Mouse (Mus musculus) stomach, embryonic 14.5 days (tissue): ENCODE data around the gene Trabd2b. TPM values are rescaled to one million over a fixed set of nuclear protein-coding genes. Genes with fewer than 3 reads are reported as not detected.

Experiments used
- ATAC-seq: fragments of 200-750 bp; cut with Nextera tagmentation; 2 replicates; pipeline ENCODE4 v1.8.0; 2017; ENCODE audit warnings: low read depth, moderate TSS enrichment; ENCODE audit not compliant: insufficient number of reproducible peaks, insufficient read depth, low FRiP score
- H3K27ac ChIP-seq: fragments of 300-500 bp; sonication (generic); 2 replicates; pipeline ENCODE4 v1.5.1; 2014; ENCODE audit warnings: mild to moderate bottlenecking, low read length, moderate library complexity, mixed read lengths
- H3K27me3 ChIP-seq: fragments of 300-500 bp; sonication (generic); 2 replicates; pipeline ENCODE4 v1.6.1; 2014; ENCODE audit warnings: low read length, control low read depth, mixed read lengths; ENCODE audit not compliant: control insufficient read depth, insufficient read depth
- H3K36me3 ChIP-seq: fragments of 300-500 bp; sonication (generic); 2 replicates; pipeline ENCODE4 v1.6.1; 2014; ENCODE audit warnings: mild to moderate bottlenecking, control low read depth, low read length, moderate library complexity, mixed read lengths; ENCODE audit not compliant: control insufficient read depth, insufficient read depth
- H3K4me1 ChIP-seq: fragments of 300-500 bp; sonication (generic); 2 replicates; pipeline ENCODE4 v1.6.1; 2014; ENCODE audit warnings: low read length, control low read depth, mixed read lengths; ENCODE audit not compliant: control insufficient read depth, insufficient read depth
- H3K4me2 ChIP-seq: fragments of 300-500 bp; sonication (generic); replicated peaks from 2 replicates; pipeline ENCODE4 v1.6.1; 2014; ENCODE audit warnings: low read depth, low read length, control low read depth
- H3K4me3 ChIP-seq: fragments of 300-500 bp; sonication (generic); 2 replicates; pipeline ENCODE4 v1.5.1; 2014; ENCODE audit warnings: low read depth, low read length, control low read depth
- H3K9ac ChIP-seq: fragments of 300-500 bp; sonication (generic); replicated peaks from 2 replicates; pipeline ENCODE4 v1.6.1; 2014; ENCODE audit warnings: low read depth, mild to moderate bottlenecking, control low read depth, low read length, moderate library complexity, mixed read lengths
- H3K9me3 ChIP-seq: fragments of 300-500 bp; sonication (generic); 2 replicates; pipeline ENCODE4 v1.6.1; 2016; ENCODE audit warnings: low read depth, low read length, control low read depth; ENCODE audit not compliant: control insufficient read depth
- WGBS: fragments of 180-500 bp; shearing (Covaris S2); extraction: QIAGEN DNeasy Blood & Tissue Kit; methylation state at CpG from one replicate; pipeline ENCODE4 v1.1.7; 2014; 5-methylcytosine and 5-hydroxymethylcytosine counted together
- polyA plus RNA-seq: library from polyadenylated mRNA; unstranded; fragments of >200 nt; fragmentation: Nextera tagmentation; extraction: Ambion mirVana; gene quantifications from 2 replicates; pipeline ENCODE4 v1.2.1, GENCODE M21; 2014

Trabd2b gene
- polyA plus RNA-seq, 1 experiment from 2014 or later: 0.93 TPM

DNA sequence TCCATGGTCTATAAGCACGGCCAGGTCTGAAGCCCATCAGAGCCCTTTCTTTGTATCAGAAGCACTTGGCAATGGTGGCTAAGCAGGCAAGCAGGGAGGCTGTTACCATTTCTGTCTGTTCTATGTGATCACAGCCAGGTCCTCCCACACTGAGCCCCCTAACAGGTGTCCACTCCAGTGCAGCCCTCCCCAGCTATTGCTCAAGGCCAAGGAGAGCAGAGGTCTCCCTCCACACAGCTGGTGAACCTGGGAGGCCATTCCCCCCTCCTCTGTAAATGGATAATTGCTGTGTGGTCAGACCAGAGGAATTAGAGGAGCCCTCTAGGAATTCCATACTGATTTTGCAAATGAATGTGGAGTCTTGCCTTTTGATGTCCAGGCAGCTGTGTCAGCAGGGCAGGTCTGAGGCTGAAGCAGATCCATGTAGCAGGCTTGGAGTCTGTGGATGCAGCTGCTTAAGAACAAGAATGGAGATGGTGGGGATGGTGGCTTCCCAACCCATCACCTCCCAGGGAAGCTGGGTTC is 161.6 kb downstream of the Trabd2b start:
- Histone ChIP-seq H3K27me3 (no peaks in the 10 kb centered on the region), H3K4me2 (no peak overlapping the region), H3K9ac (no peak overlapping the region), H3K4me1 (no peaks in the 10 kb centered on the region), H3K9me3 (no peaks in the 10 kb centered on the region), H3K4me3 (no peak overlapping the region), H3K27ac (no peak overlapping the region), H3K36me3 (no peaks in the 10 kb centered on the region)
- no peak for ATAC-seq
- WGBS: 75% methylated on average over 1 of the region's 1 CpGs

DNA sequence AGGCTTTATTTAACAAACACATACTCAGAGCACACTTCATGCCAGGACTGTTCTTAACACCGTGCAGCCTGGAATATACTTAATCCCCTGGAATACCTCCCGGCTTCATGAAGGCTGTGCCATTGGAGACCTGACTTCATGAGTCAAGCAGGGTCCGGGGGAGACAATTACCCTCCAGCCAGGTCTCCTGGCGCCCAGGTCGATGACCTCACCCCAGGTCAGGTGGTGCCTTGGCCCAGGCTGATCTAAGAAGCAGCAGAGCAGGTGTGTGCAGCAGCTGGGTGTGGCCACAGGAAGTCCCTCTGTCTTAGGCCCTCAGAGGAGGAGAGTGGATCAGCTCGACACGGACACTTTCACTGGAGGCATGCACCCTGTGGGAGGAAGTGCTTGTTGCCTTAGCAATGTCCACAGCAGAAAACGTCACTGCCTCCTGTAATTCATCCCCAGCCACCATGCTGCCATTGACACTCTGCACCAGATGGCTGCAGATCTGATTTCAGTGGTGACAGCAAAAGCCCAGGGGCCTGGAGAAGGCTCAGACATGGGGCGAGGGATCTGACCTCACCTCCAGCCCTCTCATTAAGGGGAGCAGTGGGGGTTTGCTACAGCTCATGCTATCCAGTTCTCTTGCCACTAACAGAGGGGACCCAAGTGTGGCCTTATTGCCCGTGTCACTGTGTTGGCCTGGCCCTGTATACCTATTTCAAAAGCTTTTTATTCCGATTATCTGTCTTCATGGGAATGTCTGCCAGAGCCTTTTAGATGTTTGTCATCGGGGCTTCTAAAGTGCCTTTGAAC is 171.8 kb downstream of the Trabd2b start:
- WGBS: 38% methylated on average over 12 of the region's 12 CpGs
- H3K27ac ChIP-seq: no peak overlapping the region

DNA sequence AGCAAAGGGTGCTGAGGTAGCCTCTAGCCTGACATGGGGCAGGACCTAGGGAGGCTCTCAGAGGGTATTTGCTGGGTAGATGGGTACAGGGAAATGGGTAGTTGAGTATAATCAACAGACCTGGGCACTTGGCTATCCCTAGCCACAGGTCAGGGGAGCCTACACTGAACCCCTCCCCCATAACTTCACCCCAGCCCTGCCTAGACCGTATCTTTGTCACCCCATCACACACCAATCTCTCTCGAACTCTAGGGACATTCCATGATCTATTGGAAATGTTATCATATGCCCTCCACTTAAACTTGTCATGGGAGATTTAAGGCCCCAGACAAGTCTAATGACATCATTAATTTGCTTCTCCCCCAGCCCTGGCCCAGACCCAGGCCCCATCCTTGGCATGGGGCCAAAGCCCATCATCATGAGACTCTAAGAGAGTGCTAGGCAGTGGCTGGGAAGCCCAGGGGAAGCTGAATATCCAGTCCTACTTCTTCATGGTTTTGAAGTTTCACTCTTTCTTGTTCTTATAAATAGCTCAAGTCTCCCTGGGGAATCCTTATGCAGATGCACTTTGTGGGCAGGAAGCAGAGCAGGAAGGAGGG is 177.1 kb downstream of the Trabd2b start:
- H3K4me3 ChIP-seq: no peak overlapping the region
- H3K9me3 ChIP-seq: no peaks in the 10 kb centered on the region
- ATAC-seq: peak; percentile 19; the same call in 1 of the 2 replicates
- no peak overlapping the region for H3K4me2 ChIP-seq
- H3K36me3 ChIP-seq: no peaks in the 10 kb centered on the region
- H3K27ac ChIP-seq: no peak overlapping the region
- no peaks in the 10 kb centered on the region for H3K27me3 ChIP-seq
- WGBS: 48% methylated on average over 2 of the region's 2 CpGs
- H3K4me1 ChIP-seq: 0 out of 2 replicates have a peak, but pooled peaks cover under 1% of the 10 kb centered on the region
- no peak overlapping the region for H3K9ac ChIP-seq

More for the DNA sequence above, 171.8 kb downstream of the Trabd2b start:
- H3K9ac ChIP-seq: no peak overlapping the region
- H3K9me3 ChIP-seq: no peaks in the 10 kb centered on the region
- ATAC-seq: no peak; the same call in 1 of the 2 replicates
- no peak overlapping the region for H3K4me3 ChIP-seq
- no peak overlapping the region for H3K4me2 ChIP-seq
- no peaks in the 10 kb centered on the region for H3K27me3 ChIP-seq
- H3K4me1 ChIP-seq: peaks cover 3% of the 10 kb centered on the region; the same call in 1 of the 2 replicates
- no peaks in the 10 kb centered on the region for H3K36me3 ChIP-seq

- H3K4me1 ChIP-seq: no peaks in the 10 kb centered on the region
- no peaks in the 10 kb centered on the region for H3K27me3 ChIP-seq
- no peak overlapping the region for H3K4me3 ChIP-seq
- H3K9ac ChIP-seq: no peak overlapping the region
- no peaks in the 10 kb centered on the region for H3K36me3 ChIP-seq
- ATAC-seq: no peak
- 75% methylated on average over 1 of the region's 1 CpGs for WGBS
- H3K9me3 ChIP-seq: no peaks in the 10 kb centered on the region
- no peak overlapping the region for H3K27ac ChIP-seq
- no peak overlapping the region for H3K4me2 ChIP-seq
Measured at GRCm38 (mm10) chr4:114584686-114585085, 178.2 kb downstream of the Trabd2b start.

- WGBS: 44% methylated on average over 13 of the region's 13 CpGs
- H3K4me3 ChIP-seq: no peak overlapping the region
- H3K4me1 ChIP-seq: peaks cover 9% of the 10 kb centered on the region; the same call in 1 of the 2 replicates
- no peak for ATAC-seq
- no peaks in the 10 kb centered on the region for H3K9me3 ChIP-seq
- H3K27ac ChIP-seq: no peak overlapping the region
- no peak overlapping the region for H3K9ac ChIP-seq
- no peaks in the 10 kb centered on the region for H3K27me3 ChIP-seq
- no peak overlapping the region for H3K4me2 ChIP-seq
- H3K36me3 ChIP-seq: no peaks in the 10 kb centered on the region
Measured at GRCm38 (mm10) chr4:114593554-114594215, 187.2 kb downstream of the Trabd2b start.

GRCm38 (mm10) chr4:114595188-114595701 is 188.7 kb downstream of the Trabd2b start:
- Histone ChIP-seq H3K27me3 (no peaks in the 10 kb centered on the region), H3K4me3 (no peak overlapping the region), H3K27ac (no peak overlapping the region), H3K9ac (no peak overlapping the region), H3K4me1 (peaks cover 9% of the 10 kb centered on the region; the same call in 1 of the 2 replicates), H3K9me3 (no peaks in the 10 kb centered on the region), H3K4me2 (no peak overlapping the region), H3K36me3 (no peaks in the 10 kb centered on the region)
- no peak for ATAC-seq
- WGBS: 51% methylated on average over 2 of the region's 2 CpGs

DNA sequence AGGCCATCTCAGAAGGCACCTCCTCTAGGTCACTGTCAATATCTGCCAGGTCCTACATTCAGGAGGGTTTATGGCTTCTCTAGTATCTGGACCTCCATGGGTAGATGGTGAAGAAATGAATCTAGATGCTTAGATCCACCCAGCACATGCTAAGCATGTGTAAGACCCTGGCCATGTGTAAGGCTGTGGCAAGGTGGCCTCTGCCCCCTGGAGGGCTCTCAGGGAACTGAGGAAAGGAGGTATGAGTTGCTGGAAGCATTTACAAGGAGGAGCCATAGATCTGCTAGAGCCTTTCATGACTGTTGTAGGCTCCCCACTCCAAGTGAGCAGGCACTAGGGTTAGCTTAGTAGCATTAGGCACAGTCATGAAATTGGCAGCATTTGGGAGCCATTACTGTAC is 192.6 kb downstream of the Trabd2b start:
- ATAC-seq: no peak

More for the DNA sequence above, 192.6 kb downstream of the Trabd2b start:
- Histone ChIP-seq H3K4me1 (peaks cover 13% of the 10 kb centered on the region; the same call in 1 of the 2 replicates), H3K9me3 (no peaks in the 10 kb centered on the region), H3K27me3 (no peaks in the 10 kb centered on the region), H3K4me2 (no peak overlapping the region), H3K27ac (no peak overlapping the region), H3K4me3 (no peak overlapping the region), H3K36me3 (no peaks in the 10 kb centered on the region), H3K9ac (no peak overlapping the region)
